Mouse (Mus musculus) liver, adult 2 months (tissue): Measurements from ENCODE around the gene Caprin2. TPM values are rescaled to one million over a fixed set of nuclear protein-coding genes. Genes with fewer than 3 reads are reported as not detected.

ENCODE experiments used
- DNase-seq: peaks from one replicate; pipeline ENCODE4 v3.0.0-alpha.2; 2011; ENCODE audit warnings: low read depth, low spot score; ENCODE audit errors: extremely low read depth
- H3K27ac ChIP-seq: fragments of 200-500 bp; replicated peaks from 2 replicates; pipeline ENCODE4 v1.5.1; 2012; ENCODE audit warnings: low read depth, mild to moderate bottlenecking, control low read depth, inconsistent platforms, low read length; ENCODE audit not compliant: insufficient read depth
- H3K27me3 ChIP-seq: fragments of 200-500 bp; 2 replicates; pipeline ENCODE4 v1.6.1; 2012; ENCODE audit warnings: mild to moderate bottlenecking, moderate library complexity, low read length, inconsistent platforms; ENCODE audit not compliant: control insufficient read depth, insufficient read depth
- H3K36me3 ChIP-seq: fragments of 200-500 bp; 2 replicates; pipeline ENCODE4 v1.6.1; 2012; ENCODE audit warnings: low read length, inconsistent platforms; ENCODE audit not compliant: control insufficient read depth, insufficient read depth
- H3K4me1 ChIP-seq: fragments of 200-500 bp; 2 replicates; pipeline ENCODE4 v1.6.1; 2011; ENCODE audit warnings: low read length; ENCODE audit not compliant: control insufficient read depth, insufficient read depth
- H3K4me3 ChIP-seq: fragments of 200-500 bp; 2 replicates; pipeline ENCODE4 v1.5.1; 2011; ENCODE audit warnings: low read depth, mild to moderate bottlenecking, control low read depth, low read length, moderate library complexity; ENCODE audit not compliant: insufficient read depth
- H3K79me2 ChIP-seq: fragments of 200-500 bp; 2 replicates; pipeline ENCODE4 v1.6.1; 2012; ENCODE audit warnings: inconsistent platforms, mild to moderate bottlenecking, low read length, moderate library complexity; ENCODE audit not compliant: control insufficient read depth, insufficient read depth
- H3K9ac ChIP-seq: fragments of 200-500 bp; 2 replicates; pipeline ENCODE4 v1.6.1; 2012; ENCODE audit warnings: low read depth, mild to moderate bottlenecking, control low read depth, inconsistent platforms, low read length
- CTCF ChIP-seq: fragments of 200-500 bp; IDR thresholded peaks from 2 replicates; pipeline ENCODE4 v1.5.1; 2011; ENCODE audit warnings: low read depth, low read length, control low read depth
- POLR2A ChIP-seq: fragments of 200-500 bp; IDR thresholded peaks from 2 replicates; pipeline ENCODE4 v1.6.1; 2011; ENCODE audit warnings: low read length, control low read depth; ENCODE audit not compliant: insufficient read depth; ENCODE audit errors: extremely low read depth
- WGBS: fragments of 180-500 bp; shearing (Covaris S2); methylation state at CpG from one replicate; pipeline ENCODE4 v1.1.7; 2018; 5-methylcytosine and 5-hydroxymethylcytosine counted together
- polyA plus RNA-seq: library from polyadenylated mRNA; depleted of rRNA; stranded (reverse); fragments of >200 nt; gene quantifications from 2 replicates; pipeline ENCODE4 v1.2.3, GENCODE M21; 2012
- total RNA-seq: library from RNA; depleted of rRNA; stranded (reverse); fragments of >200 nt; gene quantifications from 2 replicates; pipeline ENCODE4 v1.2.3, GENCODE M21; 2014

The Caprin2 gene
- total and polyA plus RNA-seq, 2 experiments = 3.6 to 4.1 TPM

GRCm38 (mm10) chr6:148873911-148874310, 22.1 kb downstream of the Caprin2 start:
- no peak for DNase-seq
- Histone ChIP-seq H3K36me3 (no peaks in the 10 kb centered on the region), H3K4me3 (no peak overlapping the region), H3K27me3 (no peaks in the 10 kb centered on the region), H3K27ac (no peak overlapping the region), H3K79me2 (no peaks in the 10 kb centered on the region), H3K4me1 (no peaks in the 10 kb centered on the region), H3K9ac (no peak overlapping the region)
- TF ChIP-seq CTCF (no peak), POLR2A (no peak)
- WGBS = 95% methylated on average over 1 of the region's 1 CpGs

GRCm38 (mm10) chr6:148845629-148846028, 50.4 kb downstream of the Caprin2 start:
- no peaks in the 10 kb centered on the region for H3K36me3 ChIP-seq
- H3K27me3 ChIP-seq = no peaks in the 10 kb centered on the region
- no peak for DNase-seq
- H3K9ac ChIP-seq = no peak overlapping the region
- H3K4me3 ChIP-seq = no peak overlapping the region
- TF ChIP-seq POLR2A (no peak), CTCF (no peak)
- no peaks in the 10 kb centered on the region for H3K4me1 ChIP-seq
- H3K79me2 ChIP-seq = no peaks in the 10 kb centered on the region
- H3K27ac ChIP-seq = no peak overlapping the region

- 96% methylated on average over 1 of the region's 1 CpGs for WGBS
These were observed 54.3 kb downstream of the Caprin2 start for GRCm38 (mm10) chr6:148841760-148842159.

GRCm38 (mm10) chr6:148838460-148838859, 57.6 kb downstream of the Caprin2 start:
- H3K9ac ChIP-seq = no peak overlapping the region
- DNase-seq = no peak
- no peak overlapping the region for H3K27ac ChIP-seq
- no peak for TF ChIP-seq POLR2A
- TF ChIP-seq CTCF = no peak
- no peaks in the 10 kb centered on the region for H3K27me3 ChIP-seq
- H3K36me3 ChIP-seq = no peaks in the 10 kb centered on the region
- H3K79me2 ChIP-seq = no peaks in the 10 kb centered on the region
- no peak overlapping the region for H3K4me3 ChIP-seq
- H3K4me1 ChIP-seq = no peaks in the 10 kb centered on the region

More at GRCm38 (mm10) chr6:148841760-148842159, 54.3 kb downstream of the Caprin2 start:
- Histone ChIP-seq H3K79me2 (no peaks in the 10 kb centered on the region), H3K27me3 (no peaks in the 10 kb centered on the region), H3K27ac (no peak overlapping the region), H3K36me3 (no peaks in the 10 kb centered on the region), H3K4me1 (no peaks in the 10 kb centered on the region), H3K9ac (no peak overlapping the region), H3K4me3 (no peak overlapping the region)
- no peak for TF ChIP-seq CTCF
- TF ChIP-seq POLR2A = no peak
- DNase-seq = no peak

- H3K4me1 ChIP-seq = peaks cover 4% of the 10 kb centered on the region; the same call in 1 of the 2 replicates
- H3K36me3 ChIP-seq = no peaks in the 10 kb centered on the region
- H3K4me3 ChIP-seq = peak overlapping the region; percentile 85
- H3K9ac ChIP-seq = no peak overlapping the region
- peaks cover 6% of the 10 kb centered on the region; the same call in 1 of the 2 replicates for H3K79me2 ChIP-seq
- H3K27me3 ChIP-seq = no peaks in the 10 kb centered on the region
- DNase-seq = no peak
- WGBS = 16% methylated on average over 3 of the region's 3 CpGs
- no peak for TF ChIP-seq POLR2A
- no peak for TF ChIP-seq CTCF
- H3K27ac ChIP-seq = no peak overlapping the region
These were observed 64.3 kb downstream of the Caprin2 start for GRCm38 (mm10) chr6:148831728-148832121.

GRCm38 (mm10) chr6:148830748-148831727, 65.0 kb downstream of the Caprin2 start, which contains the start of gene Ipo8:
Ipo8 (minus strand) TSS chr6:148831467.
- under 1% methylated on average over 47 of the region's 47 CpGs for WGBS
- DNase-seq = peak; percentile 93
- TF ChIP-seq CTCF = no peak
- no peak for TF ChIP-seq POLR2A
- H3K9ac ChIP-seq = peak within 1 kb of the TSS; percentile 86
- peak within 1 kb of the TSS; percentile 85 for H3K4me3 ChIP-seq
- H3K36me3 ChIP-seq = no peaks in the 10 kb centered on the region
- peaks cover 10% of the 10 kb centered on the region; the same call in 1 of the 2 replicates for H3K79me2 ChIP-seq
- H3K4me1 ChIP-seq = peaks cover 4% of the 10 kb centered on the region; the same call in 1 of the 2 replicates
- no peaks in the 10 kb centered on the region for H3K27me3 ChIP-seq
- peak within 1 kb of the TSS; percentile 84 for H3K27ac ChIP-seq
